Mouse (Mus musculus) thymus, adult 2 months (tissue): ENCODE measurements at regions not wholly inside any gene's neighbourhood (a gene's known extent, or its start where the extent isn't known, plus 50 kb on each side); places are given as distances from the start of the nearest gene placed in this dataset.

Experiments
- CTCF ChIP-seq: fragments of 200-500 bp; IDR thresholded peaks from 2 replicates; pipeline ENCODE4 v1.5.1; 2012; ENCODE audit warnings: mild to moderate bottlenecking, control low read depth, low read length, moderate library complexity, borderline replicate concordance; ENCODE audit not compliant: control insufficient read depth, poor library complexity, insufficient read depth; ENCODE audit errors: extremely low read depth
- POLR2A ChIP-seq: fragments of 200-500 bp; IDR thresholded peaks from 2 replicates; pipeline ENCODE4 v1.6.1; 2012; ENCODE audit warnings: mild to moderate bottlenecking, low read length, control low read depth, moderate library complexity; ENCODE audit not compliant: control insufficient read depth, poor library complexity, insufficient read depth; ENCODE audit errors: extremely low read depth

DNA sequence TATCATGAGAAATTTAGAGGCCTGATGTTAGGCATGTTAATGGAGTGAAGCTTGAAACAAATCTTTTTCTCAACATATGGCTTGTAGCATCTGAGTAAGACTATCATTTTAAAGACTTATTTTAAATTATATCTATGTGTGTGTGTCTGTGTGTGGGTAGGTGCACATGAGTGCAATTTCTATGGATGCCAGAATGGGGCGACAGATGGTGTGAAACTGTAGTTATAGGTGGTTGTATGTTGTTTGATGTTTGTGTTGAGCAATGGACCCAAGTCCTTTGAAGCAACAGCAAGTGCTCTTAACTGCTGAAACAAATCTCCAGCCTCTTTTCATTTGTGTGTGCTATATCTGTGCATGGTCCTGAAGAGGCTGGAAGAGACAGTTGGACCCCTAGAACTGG lies 801.1 kb upstream of the Tmem132c start:
- TF ChIP-seq CTCF (no peak), POLR2A (no peak)
